ENCODE assay signal across 8 mouse cellular contexts in the genomic region with DNA sequence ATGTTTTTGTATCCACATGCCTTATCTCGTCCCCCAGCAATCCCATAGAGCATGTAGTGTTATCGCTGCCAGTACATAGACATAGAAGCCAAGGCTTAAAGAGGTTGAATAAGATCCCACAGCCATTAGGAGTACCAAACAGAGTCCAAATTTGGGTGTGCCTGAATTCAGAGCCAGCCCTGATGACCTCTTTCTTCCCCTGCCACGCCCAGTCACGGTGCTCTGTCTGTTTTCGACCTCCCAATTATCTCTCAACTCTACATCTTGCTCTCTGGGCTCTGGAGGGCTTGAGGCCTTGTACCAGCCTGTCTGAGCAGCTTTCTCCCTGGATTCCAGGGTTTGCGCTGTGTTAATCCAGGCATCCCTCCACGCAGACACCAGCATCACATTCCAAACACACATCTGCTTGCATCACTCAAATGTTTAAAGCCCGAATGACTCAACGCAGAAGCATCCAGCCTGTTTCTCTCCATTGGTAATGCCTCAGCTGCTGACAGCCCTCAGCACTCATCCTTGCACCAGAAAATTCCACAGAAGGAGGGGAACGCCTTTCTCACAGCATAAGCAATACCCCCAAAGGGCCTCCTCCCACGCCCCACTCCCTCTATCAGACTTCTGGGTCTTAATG. TPM values are rescaled to one million over a fixed set of nuclear protein-coding genes. Genes with fewer than 3 reads are reported as not detected.
DNase-seq lines count a peak whose midpoint lies in the region; ATAC-seq and TF ChIP-seq lines count a peak whose summit lies in the region.

No protein-coding gene starts in this region.

- no peaks in the 10 kb centered on the region for H3K9me3 ChIP-seq in heart, embryonic 15.5 days (replicated peaks)
- H3K9me3 ChIP-seq in lung, embryonic 16.5 days (ENCODE audit: control insufficient read depth, low read length): no peaks in the 10 kb centered on the region
- no peaks in the 10 kb centered on the region for H3K9me3 ChIP-seq in midbrain, postnatal 0 days (ENCODE audit: low read length)

- peak; percentile 71 for ATAC-seq in heart, embryonic 15.5 days (replicated peaks; ENCODE audit: insufficient number of reproducible peaks, insufficient read depth, low FRiP score, low read depth)
- peak; percentile 87 for ATAC-seq in lung, embryonic 16.5 days (ENCODE audit: low read depth)
- no peak for ATAC-seq in midbrain, postnatal 0 days (ENCODE audit: low FRiP score)

- no peak overlapping the region for H3K4me3 ChIP-seq in brown adipose tissue, adult 24 weeks (ENCODE audit: insufficient read depth, low read depth, low read length)
- H3K4me3 ChIP-seq in heart, embryonic 15.5 days: no peak overlapping the region
- H3K4me3 ChIP-seq in lung, embryonic 16.5 days (ENCODE audit: low read length): no peak overlapping the region
- no peak overlapping the region for H3K4me3 ChIP-seq in midbrain, postnatal 0 days (ENCODE audit: low read depth, low read length)

- no peaks in the 10 kb centered on the region for H3K36me3 ChIP-seq in heart, embryonic 15.5 days
- H3K36me3 ChIP-seq in lung, embryonic 16.5 days (ENCODE audit: control insufficient read depth, insufficient read depth, low read length): no peaks in the 10 kb centered on the region
- no peaks in the 10 kb centered on the region for H3K36me3 ChIP-seq in midbrain, postnatal 0 days (ENCODE audit: insufficient read depth, low read length)

- H3K27ac ChIP-seq in brown adipose tissue, adult 24 weeks (replicated peaks; ENCODE audit: low read depth, low read length): peak overlapping the region; percentile 74
- peak overlapping the region; percentile 58 for H3K27ac ChIP-seq in heart, embryonic 15.5 days
- H3K27ac ChIP-seq in lung, embryonic 16.5 days (ENCODE audit: low read length): 0 out of 2 replicates have a peak overlapping the region, but pooled peaks have one; percentile 5
- H3K27ac ChIP-seq in midbrain, postnatal 0 days (ENCODE audit: low read depth, low read length): no peak overlapping the region

- H3K4me1 ChIP-seq in brown adipose tissue, adult 24 weeks (ENCODE audit: control insufficient read depth, insufficient read depth, insufficient read length, low read length): no peaks in the 10 kb centered on the region
- H3K4me1 ChIP-seq in heart, embryonic 15.5 days (replicated peaks): peaks cover 18% of the 10 kb centered on the region
- H3K4me1 ChIP-seq in lung, embryonic 16.5 days (replicated peaks; ENCODE audit: control insufficient read depth, insufficient read depth, low read length): no peaks in the 10 kb centered on the region
- no peaks in the 10 kb centered on the region for H3K4me1 ChIP-seq in midbrain, postnatal 0 days (ENCODE audit: insufficient read depth, low read length)

- WGBS in heart, embryonic 15.5 days: 34% methylated on average over 11 of the region's 11 CpGs
- WGBS in lung, embryonic 16.5 days: 60% methylated on average over 11 of the region's 11 CpGs
- WGBS in midbrain, postnatal 0 days: 80% methylated on average over 11 of the region's 11 CpGs

- TF ChIP-seq CTCF in midbrain, postnatal 0 days (IDR thresholded peaks at IDR 0.05): no peak

- no peak overlapping the region for H3K9ac ChIP-seq in heart, embryonic 15.5 days
- no peak overlapping the region for H3K9ac ChIP-seq in lung, embryonic 16.5 days (ENCODE audit: low read length)
- no peak overlapping the region for H3K9ac ChIP-seq in midbrain, postnatal 0 days (replicated peaks; ENCODE audit: low read length, poor library complexity, severe bottlenecking)

- DNase-seq in ES-CJ7 (ENCODE audit: low read depth, low spot score): peak; percentile 25
- no peak for DNase-seq in retina, postnatal 1 day
- no peak for DNase-seq in adrenal gland, postnatal 25 days
- DNase-seq in midbrain, postnatal 0 days (ENCODE audit: low spot score): no peak
- DNase-seq in cerebellum, adult 9-11 months: no peak

- no peaks in the 10 kb centered on the region for H3K27me3 ChIP-seq in heart, embryonic 15.5 days
- H3K27me3 ChIP-seq in lung, embryonic 16.5 days (ENCODE audit: control insufficient read depth, insufficient read depth, low read depth, low read length): no peaks in the 10 kb centered on the region
- 0 out of 2 replicates have a peak, but pooled peaks cover 3% of the 10 kb centered on the region for H3K27me3 ChIP-seq in midbrain, postnatal 0 days (ENCODE audit: insufficient read depth, low read length)

- H3K4me2 ChIP-seq in heart, embryonic 15.5 days: no peak overlapping the region
- H3K4me2 ChIP-seq in lung, embryonic 16.5 days (ENCODE audit: low read depth, low read length): no peak overlapping the region
- H3K4me2 ChIP-seq in midbrain, postnatal 0 days (ENCODE audit: low read depth, low read length, poor library complexity, severe bottlenecking): no peak overlapping the region

RNA-seq across cellular contexts. Expression of a gene that starts 43.9 kb away (rescaled TPM):
- polyA plus RNA-seq in brown adipose tissue, adult 24 weeks (2012; ENCODE audit: insufficient read depth, insufficient read length, missing spikeins): 0.50 TPM in 1 of 2 replicates, not detected in the other
- 3.0 and 3.2 TPM in 2 replicates for polyA plus RNA-seq in heart, embryonic 15.5 days (2015; fragmentation: Nextera tagmentation; extraction: Ambion mirVana)
- polyA plus RNA-seq in lung, embryonic 16.5 days (2015; fragmentation: Nextera tagmentation; extraction: Ambion mirVana): 0.90 and 1.5 TPM in 2 replicates
- total RNA-seq in adrenal gland, postnatal 25 days (2021): 2.1 and 5.1 TPM in 2 replicates
- total RNA-seq in midbrain, postnatal 0 days (2014; rRNA removed): 2.9 and 7.7 TPM in 2 replicates
- 0.94 TPM in 2 replicates for polyA plus RNA-seq in midbrain, postnatal 0 days (2015; fragmentation: Nextera tagmentation; extraction: Ambion mirVana)
